Mouse (Mus musculus) intestine, embryonic 15.5 days (tissue): ENCODE results near the gene Gmpr2. TPM values are rescaled to one million over a fixed set of nuclear protein-coding genes. Genes with fewer than 3 reads are reported as not detected.

Source experiments
- ATAC-seq: fragments of 200-750 bp; cut with Nextera tagmentation; 2 replicates; pipeline ENCODE4 v1.8.0; 2017; ENCODE audit warnings: moderate TSS enrichment, moderate library complexity
- H3K27ac ChIP-seq: fragments of 300-500 bp; sonication (generic); 2 replicates; pipeline ENCODE4 v1.5.1; 2015; ENCODE audit warnings: mild to moderate bottlenecking, inconsistent platforms
- H3K27me3 ChIP-seq: fragments of 300-500 bp; sonication (generic); replicated peaks from 2 replicates; pipeline ENCODE4 v1.6.1; 2015; ENCODE audit warnings: inconsistent platforms
- H3K36me3 ChIP-seq: fragments of 300-500 bp; sonication (generic); 2 replicates; pipeline ENCODE4 v1.6.1; 2015; ENCODE audit warnings: inconsistent platforms
- H3K4me1 ChIP-seq: fragments of 300-500 bp; sonication (generic); replicated peaks from 2 replicates; pipeline ENCODE4 v1.6.1; 2015; ENCODE audit warnings: inconsistent platforms
- H3K4me2 ChIP-seq: fragments of 300-500 bp; sonication (generic); replicated peaks from 2 replicates; pipeline ENCODE4 v1.6.1; 2015; ENCODE audit warnings: mild to moderate bottlenecking, inconsistent platforms
- H3K4me3 ChIP-seq: fragments of 300-500 bp; sonication (generic); replicated peaks from 2 replicates; pipeline ENCODE4 v1.5.1; 2015; ENCODE audit warnings: inconsistent platforms
- H3K9ac ChIP-seq: fragments of 300-500 bp; sonication (generic); 2 replicates; pipeline ENCODE4 v1.6.1; 2015; ENCODE audit warnings: inconsistent platforms
- H3K9me3 ChIP-seq: fragments of 300-500 bp; sonication (generic); 2 replicates; pipeline ENCODE4 v1.6.1; 2016; ENCODE audit warnings: inconsistent platforms
- WGBS: fragments of 180-500 bp; shearing (Covaris S2); methylation state at CpG from one replicate; pipeline ENCODE4 v1.1.7; 2015; 5-methylcytosine and 5-hydroxymethylcytosine counted together
- polyA plus RNA-seq: library from polyadenylated mRNA; unstranded; fragments of >200 nt; fragmentation: Nextera tagmentation; extraction: Ambion mirVana; gene quantifications from 2 replicates; pipeline ENCODE4 v1.2.1, GENCODE M21; 2015

Gmpr2 gene
- polyA plus RNA-seq, 1 experiment from 2014 or later, result 58.7 TPM

- no peak for ATAC-seq
- Histone ChIP-seq H3K27me3 (no peaks in the 10 kb centered on the region), H3K9me3 (no peaks in the 10 kb centered on the region), H3K9ac (peak overlapping the region; percentile 99), H3K36me3 (peaks cover 15% of the 10 kb centered on the region), H3K27ac (peak overlapping the region; percentile 97), H3K4me2 (peak overlapping the region; percentile 80), H3K4me3 (peak overlapping the region; percentile 98), H3K4me1 (peaks cover 16% of the 10 kb centered on the region)
- WGBS, result 14% methylated on average over 17 of the region's 17 CpGs
These were observed 27.4 kb upstream of the Gmpr2 start for GRCm38 (mm10) chr14:55644261-55644888.

- Histone ChIP-seq H3K27me3 (no peaks in the 10 kb centered on the region), H3K36me3 (no peaks in the 10 kb centered on the region), H3K4me2 (no peak within 1 kb of the TSS), H3K27ac (no peak within 1 kb of the TSS), H3K9ac (no peak within 1 kb of the TSS), H3K9me3 (no peaks in the 10 kb centered on the region), H3K4me1 (peaks cover 5% of the 10 kb centered on the region; the same call in 1 of the 2 replicates), H3K4me3 (no peak within 1 kb of the TSS)
- 95% methylated on average over 2 of the region's 2 CpGs for WGBS
- ATAC-seq, result no peak
These were observed 21.9 kb upstream of the Gmpr2 start, which contains the start of gene Tssk4 for GRCm38 (mm10) chr14:55649884-55650283. Gene Tssk4, plus strand, starts transcription at chr14:55650184.

- Histone ChIP-seq H3K9me3 (no peaks in the 10 kb centered on the region), H3K36me3 (no peaks in the 10 kb centered on the region), H3K4me2 (no peak overlapping the region), H3K4me3 (no peak overlapping the region), H3K4me1 (no peaks in the 10 kb centered on the region), H3K27ac (no peak overlapping the region), H3K9ac (no peak overlapping the region), H3K27me3 (no peaks in the 10 kb centered on the region)
- ATAC-seq, result no peak
- 87% methylated on average over 7 of the region's 7 CpGs for WGBS
These were observed 20.2 kb upstream of the Gmpr2 start for GRCm38 (mm10) chr14:55651528-55651927.

GRCm38 (mm10) chr14:55656935-55657334, 14.8 kb upstream of the Gmpr2 start:
- Histone ChIP-seq H3K4me3 (no peak overlapping the region), H3K9ac (no peak overlapping the region), H3K36me3 (0 out of 2 replicates have a peak, but pooled peaks cover under 1% of the 10 kb centered on the region), H3K4me1 (peaks cover 4% of the 10 kb centered on the region; the same call in 1 of the 2 replicates), H3K9me3 (no peaks in the 10 kb centered on the region), H3K4me2 (no peak overlapping the region), H3K27ac (no peak overlapping the region), H3K27me3 (no peaks in the 10 kb centered on the region)
- WGBS, result 84% methylated on average over 3 of the region's 3 CpGs
- no peak for ATAC-seq

- H3K27ac ChIP-seq, result peak overlapping the region; percentile 54; the same call in 1 of the 2 replicates
- no peaks in the 10 kb centered on the region for H3K27me3 ChIP-seq
- H3K36me3 ChIP-seq, result peaks cover 5% of the 10 kb centered on the region; the same call in 1 of the 2 replicates
- 63% methylated on average over 5 of the region's 5 CpGs for WGBS
- no peak overlapping the region for H3K4me3 ChIP-seq
- no peak overlapping the region for H3K9ac ChIP-seq
- H3K4me1 ChIP-seq, result peaks cover 4% of the 10 kb centered on the region; the same call in 1 of the 2 replicates
- H3K4me2 ChIP-seq, result 0 out of 2 replicates have a peak overlapping the region, but pooled peaks have one; percentile 9
- no peaks in the 10 kb centered on the region for H3K9me3 ChIP-seq
- peak; percentile 89 for ATAC-seq
These were observed 13.7 kb upstream of the Gmpr2 start for GRCm38 (mm10) chr14:55658011-55658410.

GRCm38 (mm10) chr14:55659960-55660573, 11.7 kb upstream of the Gmpr2 start, which contains the start of gene Mdp1:
Gene Mdp1, minus strand, starts transcription at chr14:55660508.
- Histone ChIP-seq H3K27ac (peak within 1 kb of the TSS; percentile 60; the same call in 1 of the 2 replicates), H3K4me3 (peak within 1 kb of the TSS; percentile 61), H3K9me3 (no peaks in the 10 kb centered on the region), H3K27me3 (no peaks in the 10 kb centered on the region), H3K36me3 (peaks cover 12% of the 10 kb centered on the region), H3K4me2 (peak within 1 kb of the TSS; percentile 61), H3K9ac (peak within 1 kb of the TSS; percentile 74), H3K4me1 (peaks cover 4% of the 10 kb centered on the region; the same call in 1 of the 2 replicates)
- peak; percentile 92 for ATAC-seq
- WGBS, result under 1% methylated on average over 39 of the region's 39 CpGs

- 59% methylated on average over 2 of the region's 2 CpGs for whole genome bisulfite sequencing
These were observed 11.1 kb upstream of the Gmpr2 start for GRCm38 (mm10) chr14:55660636-55661035.

GRCm38 (mm10) chr14:55671486-55671832, 282 bp upstream of the Gmpr2 start:
- no peaks in the 10 kb centered on the region for H3K27me3 ChIP-seq
- peak overlapping the region; percentile 65 for H3K4me3 ChIP-seq
- WGBS, result under 1% methylated on average over 12 of the region's 12 CpGs
- no peaks in the 10 kb centered on the region for H3K9me3 ChIP-seq
- H3K4me2 ChIP-seq, result peak overlapping the region; percentile 72
- H3K9ac ChIP-seq, result peak overlapping the region; percentile 73
- H3K4me1 ChIP-seq, result peaks cover 17% of the 10 kb centered on the region; the same call in 1 of the 2 replicates
- peak; percentile 54 for ATAC-seq
- peak overlapping the region; percentile 75 for H3K27ac ChIP-seq
- peaks cover 10% of the 10 kb centered on the region; the same call in 1 of the 2 replicates for H3K36me3 ChIP-seq

More at GRCm38 (mm10) chr14:55660636-55661035, 11.1 kb upstream of the Gmpr2 start:
- Histone ChIP-seq H3K9me3 (no peaks in the 10 kb centered on the region), H3K4me2 (peak overlapping the region; percentile 61; the same call in 1 of the 2 replicates), H3K27me3 (no peaks in the 10 kb centered on the region), H3K4me1 (peaks cover 4% of the 10 kb centered on the region; the same call in 1 of the 2 replicates), H3K9ac (no peak overlapping the region), H3K27ac (0 out of 2 replicates have a peak overlapping the region, but pooled peaks have one; percentile 17), H3K36me3 (peaks cover 12% of the 10 kb centered on the region), H3K4me3 (peak overlapping the region; percentile 61)
- peak; percentile 1; the same call in 1 of the 2 replicates for ATAC-seq

GRCm38 (mm10) chr14:55672741-55673060, 960 bp downstream of the Gmpr2 start:
- Histone ChIP-seq H3K9me3 (no peaks in the 10 kb centered on the region), H3K27me3 (no peaks in the 10 kb centered on the region), H3K4me2 (peak overlapping the region; percentile 72), H3K4me1 (peaks cover 17% of the 10 kb centered on the region; the same call in 1 of the 2 replicates), H3K27ac (no peak overlapping the region), H3K9ac (no peak overlapping the region), H3K4me3 (peak overlapping the region; percentile 65), H3K36me3 (peaks cover 17% of the 10 kb centered on the region)
- no peak for ATAC-seq
- 70% methylated on average over 7 of the region's 7 CpGs for WGBS

GRCm38 (mm10) chr14:55677615-55678014, 5.9 kb downstream of the Gmpr2 start:
- WGBS, result 82% methylated on average over 4 of the region's 4 CpGs
- ATAC-seq, result no peak
- peaks cover 14% of the 10 kb centered on the region for H3K4me1 ChIP-seq
- H3K27me3 ChIP-seq, result no peaks in the 10 kb centered on the region
- H3K4me2 ChIP-seq, result no peak overlapping the region
- H3K9me3 ChIP-seq, result no peaks in the 10 kb centered on the region
- H3K36me3 ChIP-seq, result peaks cover 34% of the 10 kb centered on the region
- no peak overlapping the region for H3K4me3 ChIP-seq
- no peak overlapping the region for H3K9ac ChIP-seq
- no peak overlapping the region for H3K27ac ChIP-seq

GRCm38 (mm10) chr14:55681160-55682117, 9.7 kb downstream of the Gmpr2 start, which contains the start of gene Tinf2:
Gene Tinf2, minus strand, starts transcription at chr14:55681820.
- under 1% methylated on average over 66 of the region's 66 CpGs for WGBS
- peak within 1 kb of the TSS; percentile 76 for H3K9ac ChIP-seq
- ATAC-seq, result peak; percentile 99

More at GRCm38 (mm10) chr14:55681160-55682117, 9.7 kb downstream of the Gmpr2 start, which contains the start of gene Tinf2:
- Histone ChIP-seq H3K4me3 (peak within 1 kb of the TSS; percentile 76), H3K27ac (peak within 1 kb of the TSS; percentile 91), H3K4me2 (peak within 1 kb of the TSS; percentile 83), H3K36me3 (peaks cover 28% of the 10 kb centered on the region), H3K27me3 (no peaks in the 10 kb centered on the region), H3K9me3 (no peaks in the 10 kb centered on the region), H3K4me1 (peaks cover 8% of the 10 kb centered on the region)
